Mouse (Mus musculus) neural tube, embryonic 15.5 days (tissue): ENCODE results near the gene Mvp. TPM values are rescaled to one million over a fixed set of nuclear protein-coding genes. Genes with fewer than 3 reads are reported as not detected.

Experiments used
- ATAC-seq: fragments of 200-750 bp; cut with Nextera tagmentation; 2 replicates; pipeline ENCODE4 v1.8.0; 2017; ENCODE audit warnings: mild to moderate bottlenecking, moderate TSS enrichment, moderate library complexity; ENCODE audit not compliant: low FRiP score
- H3K27ac ChIP-seq: fragments of 300-500 bp; sonication (generic); replicated peaks from 2 replicates; pipeline ENCODE4 v1.5.1; 2015; ENCODE audit warnings: mild to moderate bottlenecking, inconsistent platforms
- H3K27me3 ChIP-seq: fragments of 300-500 bp; sonication (generic); replicated peaks from 2 replicates; pipeline ENCODE4 v1.6.1; 2015; ENCODE audit warnings: inconsistent platforms
- H3K36me3 ChIP-seq: fragments of 300-500 bp; sonication (generic); 2 replicates; pipeline ENCODE4 v1.6.1; 2015; ENCODE audit warnings: inconsistent platforms
- H3K4me1 ChIP-seq: fragments of 300-500 bp; sonication (generic); 2 replicates; pipeline ENCODE4 v1.6.1; 2015; ENCODE audit warnings: inconsistent platforms
- H3K4me2 ChIP-seq: fragments of 300-500 bp; sonication (generic); 2 replicates; pipeline ENCODE4 v1.6.1; 2015; ENCODE audit warnings: inconsistent platforms, mild to moderate bottlenecking, moderate library complexity
- H3K4me3 ChIP-seq: fragments of 300-500 bp; sonication (generic); replicated peaks from 2 replicates; pipeline ENCODE4 v1.5.1; 2015; ENCODE audit warnings: mild to moderate bottlenecking, inconsistent platforms
- H3K9ac ChIP-seq: fragments of 300-500 bp; sonication (generic); replicated peaks from 2 replicates; pipeline ENCODE4 v1.6.1; 2015; ENCODE audit warnings: mild to moderate bottlenecking, inconsistent platforms
- H3K9me3 ChIP-seq: fragments of 300-500 bp; sonication (generic); replicated peaks from 2 replicates; pipeline ENCODE4 v1.6.1; 2016; ENCODE audit warnings: inconsistent platforms
- WGBS: fragments of 180-500 bp; shearing (Covaris S2); methylation state at CpG from one replicate; pipeline ENCODE4 v1.1.7; 2015; ENCODE audit warnings: mixed read lengths; 5-methylcytosine and 5-hydroxymethylcytosine counted together
- polyA plus RNA-seq: library from polyadenylated mRNA; unstranded; fragments of >200 nt; fragmentation: Nextera tagmentation; extraction: Ambion mirVana; gene quantifications from 2 replicates; pipeline ENCODE4 v1.2.1, GENCODE M21; 2015

Mvp gene
- 5.2 and 11.6 TPM in 2 replicates for polyA plus RNA-seq

DNA sequence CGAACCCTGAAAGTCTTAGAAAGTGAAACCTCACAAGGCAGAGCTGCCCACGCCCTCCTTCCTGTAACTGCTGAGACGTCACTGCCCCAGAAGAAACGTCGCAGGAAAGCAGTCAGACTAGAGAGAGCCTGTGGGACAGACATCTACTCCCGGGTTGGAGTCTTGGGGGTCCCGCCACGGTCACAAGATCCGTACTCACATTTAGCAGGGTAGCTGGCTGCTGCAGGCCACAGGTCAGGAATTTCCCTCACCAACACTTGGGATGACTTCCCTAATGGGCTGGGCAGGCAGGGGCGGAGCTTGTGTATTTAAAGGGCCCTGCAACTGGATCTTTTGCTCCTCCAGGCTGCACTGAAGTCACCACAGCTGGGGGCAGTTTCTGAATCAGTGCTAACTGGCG, at the start of gene Mvp:
TSS of gene Mvp (minus strand) at position 302 of the 400 bp plus-strand sequence.
- peak within 1 kb of the TSS; percentile 68 for H3K4me3 ChIP-seq
- H3K9me3 ChIP-seq, result no peaks in the 10 kb centered on the region
- H3K4me2 ChIP-seq, result peak within 1 kb of the TSS; percentile 88
- H3K9ac ChIP-seq, result peak within 1 kb of the TSS; percentile 92; the same call in 1 of the 2 replicates
- H3K4me1 ChIP-seq, result peaks cover 53% of the 10 kb centered on the region
- no peak for ATAC-seq
- no peak within 1 kb of the TSS for H3K27ac ChIP-seq
- H3K27me3 ChIP-seq, result no peaks in the 10 kb centered on the region
- H3K36me3 ChIP-seq, result peaks cover 24% of the 10 kb centered on the region
- WGBS, result 64% methylated on average over 11 of the region's 11 CpGs

DNA sequence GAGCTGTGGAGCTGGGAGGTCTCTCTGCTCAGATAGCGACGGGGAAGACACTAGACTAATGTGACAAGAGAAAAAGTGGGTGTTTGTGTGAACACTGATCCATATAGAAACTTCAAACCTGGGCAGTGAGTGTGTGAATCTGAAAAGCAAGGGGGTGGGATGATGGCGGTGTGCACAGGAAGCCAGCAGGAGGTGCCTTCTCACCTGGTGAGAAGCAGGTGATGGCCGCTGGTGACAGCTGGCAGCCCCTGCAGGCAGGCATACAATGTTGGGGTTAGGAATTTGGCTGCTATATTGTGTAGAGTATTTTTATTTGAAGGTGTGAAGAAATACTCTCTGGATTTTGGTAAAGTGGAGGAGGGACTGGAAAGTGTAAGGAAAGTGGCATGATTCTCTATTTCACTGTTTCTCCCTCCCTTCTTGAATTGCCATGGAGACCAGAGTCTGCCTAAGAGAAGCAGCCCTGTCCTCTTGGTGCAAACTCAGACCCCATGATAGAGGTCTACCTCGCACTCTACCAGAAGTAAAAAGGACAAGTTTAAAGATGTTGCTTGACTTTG, 40.7 kb upstream of the Mvp start:
- WGBS, result 76% methylated on average over 5 of the region's 5 CpGs
- H3K27ac ChIP-seq, result no peak overlapping the region
- no peak for ATAC-seq

DNA sequence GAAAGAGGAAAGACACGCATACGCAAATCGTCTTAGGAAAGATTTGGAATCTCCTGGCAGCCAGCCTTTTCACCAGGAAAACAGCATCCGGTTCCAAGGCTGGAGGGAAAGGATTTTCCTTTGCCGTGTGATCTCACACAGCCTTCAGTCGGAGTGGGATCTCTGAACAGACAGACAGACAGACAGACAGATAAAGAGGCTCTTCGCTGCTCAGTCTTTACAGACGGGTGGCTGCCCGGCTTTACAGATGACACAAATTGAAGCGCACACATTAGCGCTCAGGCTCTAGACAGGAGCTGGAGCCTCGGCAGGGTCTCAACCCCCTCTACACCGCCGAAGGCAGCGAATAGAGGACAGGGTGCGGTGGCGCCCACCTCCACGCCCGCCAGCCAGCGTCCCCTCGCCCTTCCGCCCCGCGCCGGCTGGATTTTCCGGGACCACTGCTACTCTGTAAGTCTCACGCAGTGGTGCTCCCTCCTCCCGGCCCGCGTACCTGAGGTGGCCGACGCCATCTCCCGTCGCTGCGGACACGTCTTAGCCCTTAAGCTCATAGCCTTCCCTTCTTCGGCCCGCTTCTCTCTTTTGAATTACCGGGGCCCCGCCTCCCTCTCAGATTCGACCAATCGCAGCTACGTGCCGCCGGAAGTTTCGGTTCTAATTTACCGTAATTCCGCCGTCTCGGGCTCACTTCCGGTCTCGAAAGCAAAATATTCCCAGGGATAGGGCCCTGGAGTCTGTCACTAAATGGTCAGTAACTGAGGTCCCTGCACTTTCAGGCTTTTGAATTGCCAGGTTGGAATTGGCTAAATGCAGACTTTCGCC, 27.6 kb upstream of the Mvp start, which contains the start of gene Kif22:
TSS of gene Kif22 (minus strand) at position 621 of the 822 bp plus-strand sequence.
- peak; percentile 81 for ATAC-seq
- Histone ChIP-seq H3K9me3 (no peaks in the 10 kb centered on the region), H3K9ac (peak within 1 kb of the TSS; percentile 68), H3K4me1 (peaks cover 13% of the 10 kb centered on the region), H3K27ac (peak within 1 kb of the TSS; percentile 74), H3K36me3 (no peaks in the 10 kb centered on the region), H3K27me3 (no peaks in the 10 kb centered on the region), H3K4me3 (peak within 1 kb of the TSS; percentile 68), H3K4me2 (peak within 1 kb of the TSS; percentile 96)
- under 1% methylated on average over 53 of the region's 53 CpGs for WGBS

More for the DNA sequence above, 40.7 kb upstream of the Mvp start:
- Histone ChIP-seq H3K27me3 (peaks cover 4% of the 10 kb centered on the region; the same call in 1 of the 2 replicates), H3K4me3 (no peak overlapping the region), H3K36me3 (no peaks in the 10 kb centered on the region), H3K9me3 (no peaks in the 10 kb centered on the region), H3K4me2 (no peak overlapping the region), H3K9ac (no peak overlapping the region), H3K4me1 (no peaks in the 10 kb centered on the region)

- 50% methylated on average over 1 of the region's 1 CpGs for WGBS
- no peak overlapping the region for H3K4me2 ChIP-seq
- no peaks in the 10 kb centered on the region for H3K9me3 ChIP-seq
- no peaks in the 10 kb centered on the region for H3K36me3 ChIP-seq
- no peaks in the 10 kb centered on the region for H3K27me3 ChIP-seq
- no peak overlapping the region for H3K27ac ChIP-seq
- peaks cover 16% of the 10 kb centered on the region for H3K4me1 ChIP-seq
- ATAC-seq, result no peak
- H3K9ac ChIP-seq, result no peak overlapping the region
- no peak overlapping the region for H3K4me3 ChIP-seq
These were observed 16.8 kb upstream of the Mvp start for GRCm38 (mm10) chr7:127031244-127031643.

DNA sequence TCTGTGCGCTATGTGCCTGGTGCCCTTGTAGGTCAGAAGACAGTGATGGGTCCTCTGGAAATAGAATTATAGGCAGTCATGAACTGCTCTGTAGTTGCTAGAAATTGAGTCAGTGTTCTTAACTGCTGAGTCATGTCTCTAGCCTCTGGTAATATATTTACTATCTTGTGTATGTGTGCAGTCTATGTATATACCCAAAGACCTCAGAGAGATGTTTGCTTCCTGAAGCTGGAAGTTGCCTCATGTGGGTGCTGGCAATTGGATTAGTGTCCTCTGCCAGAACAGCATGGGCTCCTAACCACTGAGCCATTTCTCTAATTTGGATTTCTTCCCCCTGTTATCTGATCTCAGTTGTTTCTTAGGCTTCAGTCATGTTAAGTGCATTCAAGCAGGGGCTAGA, 15.8 kb upstream of the Mvp start:
- Histone ChIP-seq H3K27me3 (no peaks in the 10 kb centered on the region), H3K9ac (no peak overlapping the region), H3K4me1 (peaks cover 17% of the 10 kb centered on the region), H3K4me2 (no peak overlapping the region), H3K36me3 (no peaks in the 10 kb centered on the region), H3K27ac (no peak overlapping the region), H3K4me3 (no peak overlapping the region), H3K9me3 (no peaks in the 10 kb centered on the region)
- ATAC-seq, result no peak
- 100% methylated on average over 1 of the region's 1 CpGs for WGBS

GRCm38 (mm10) chr7:127027885-127028284, 13.5 kb upstream of the Mvp start:
- peaks cover 40% of the 10 kb centered on the region for H3K4me1 ChIP-seq
- peaks cover 12% of the 10 kb centered on the region for H3K36me3 ChIP-seq
- H3K4me2 ChIP-seq, result peak overlapping the region; percentile 90
- no peak; the same call in none of the 2 replicates for ATAC-seq
- peak overlapping the region; percentile 65 for H3K4me3 ChIP-seq
- no peaks in the 10 kb centered on the region for H3K27me3 ChIP-seq
- H3K9me3 ChIP-seq, result no peaks in the 10 kb centered on the region
- H3K9ac ChIP-seq, result peak overlapping the region; percentile 60
- peak overlapping the region; percentile 100 for H3K27ac ChIP-seq
- WGBS, result 54% methylated on average over 8 of the region's 8 CpGs

- H3K9ac ChIP-seq, result peak within 1 kb of the TSS; percentile 99
- H3K4me2 ChIP-seq, result peak within 1 kb of the TSS; percentile 90
- peak; percentile 93 for ATAC-seq
- H3K9me3 ChIP-seq, result no peaks in the 10 kb centered on the region
- H3K4me3 ChIP-seq, result peak within 1 kb of the TSS; percentile 65
- H3K36me3 ChIP-seq, result peaks cover 19% of the 10 kb centered on the region
- H3K4me1 ChIP-seq, result peaks cover 47% of the 10 kb centered on the region
- H3K27ac ChIP-seq, result peak within 1 kb of the TSS; percentile 100
- no peaks in the 10 kb centered on the region for H3K27me3 ChIP-seq
- WGBS, result under 1% methylated on average over 42 of the region's 63 CpGs
These were observed 12.7 kb upstream of the Mvp start, which contains the start of gene Maz for GRCm38 (mm10) chr7:127026984-127027726. Maz (minus strand) TSS chr7:127027037.

GRCm38 (mm10) chr7:127026616-127026983, 12.2 kb upstream of the Mvp start:
- ATAC-seq, result 0 out of 2 replicates have a peak, but pooled peaks have one; percentile 1
- H3K4me2 ChIP-seq, result peak overlapping the region; percentile 90
- peak overlapping the region; percentile 99 for H3K9ac ChIP-seq
- H3K27ac ChIP-seq, result peak overlapping the region; percentile 100
- peaks cover 52% of the 10 kb centered on the region for H3K4me1 ChIP-seq
- H3K27me3 ChIP-seq, result no peaks in the 10 kb centered on the region
- H3K4me3 ChIP-seq, result peak overlapping the region; percentile 65
- H3K36me3 ChIP-seq, result peaks cover 23% of the 10 kb centered on the region
- WGBS, result 0% methylated on average over 4 of the region's 48 CpGs
- H3K9me3 ChIP-seq, result no peaks in the 10 kb centered on the region

- 0% methylated on average over 19 of the region's 48 CpGs for WGBS
- ATAC-seq, result 0 out of 2 replicates have a peak, but pooled peaks have one; percentile 1
- peaks cover 56% of the 10 kb centered on the region for H3K4me1 ChIP-seq
These were observed 11.8 kb upstream of the Mvp start for GRCm38 (mm10) chr7:127026161-127026600.

GRCm38 (mm10) chr7:127025556-127026160, 11.2 kb upstream of the Mvp start:
- H3K9ac ChIP-seq, result peak overlapping the region; percentile 99
- H3K9me3 ChIP-seq, result no peaks in the 10 kb centered on the region
- no peaks in the 10 kb centered on the region for H3K27me3 ChIP-seq
- H3K36me3 ChIP-seq, result peaks cover 23% of the 10 kb centered on the region
- peak overlapping the region; percentile 90 for H3K4me2 ChIP-seq
- peak overlapping the region; percentile 65 for H3K4me3 ChIP-seq
- no peak for ATAC-seq
- H3K27ac ChIP-seq, result peak overlapping the region; percentile 100
- H3K4me1 ChIP-seq, result peaks cover 61% of the 10 kb centered on the region
- WGBS, result under 1% methylated on average over 60 of the region's 65 CpGs

More at GRCm38 (mm10) chr7:127026161-127026600, 11.8 kb upstream of the Mvp start:
- peak overlapping the region; percentile 90 for H3K4me2 ChIP-seq
- no peaks in the 10 kb centered on the region for H3K27me3 ChIP-seq
- peak overlapping the region; percentile 99 for H3K9ac ChIP-seq
- no peaks in the 10 kb centered on the region for H3K9me3 ChIP-seq
- peak overlapping the region; percentile 100 for H3K27ac ChIP-seq
- peaks cover 23% of the 10 kb centered on the region for H3K36me3 ChIP-seq
- peak overlapping the region; percentile 65 for H3K4me3 ChIP-seq
